Mouse (Mus musculus) liver, adult 2 months (tissue): Measurements from ENCODE around the gene Creb3l2.

Experiments
- CTCF ChIP-seq: fragments of 200-500 bp; IDR thresholded peaks from 2 replicates; pipeline ENCODE4 v1.5.1; 2011; ENCODE audit warnings: low read depth, low read length, control low read depth
- POLR2A ChIP-seq: fragments of 200-500 bp; IDR thresholded peaks from 2 replicates; pipeline ENCODE4 v1.6.1; 2011; ENCODE audit warnings: low read length, control low read depth; ENCODE audit not compliant: insufficient read depth; ENCODE audit errors: extremely low read depth

- TF ChIP-seq POLR2A (no peak), CTCF (no peak)
Observed at GRCm38 (mm10) chr6:37414576-37414975, 27.4 kb downstream of the Creb3l2 start.
